Mouse (Mus musculus) ES-E14 (cell line): ENCODE measurements around the gene Snrpn. TPM values are rescaled to one million over a fixed set of nuclear protein-coding genes. Genes with fewer than 3 reads are reported as not detected.

ENCODE experiments used
- DNase-seq: peaks from one replicate; pipeline ENCODE4 v3.0.0-alpha.2; 2013; ENCODE audit warnings: low read depth, low spot score
- H3K27ac ChIP-seq: 2 replicates; pipeline ENCODE4 v1.5.1; 2012; ENCODE audit warnings: low read depth, mild to moderate bottlenecking, low read length, moderate library complexity, mixed read lengths; ENCODE audit not compliant: poor library complexity, insufficient read depth, severe bottlenecking
- H3K36me3 ChIP-seq: 2 replicates; pipeline ENCODE4 v1.6.1; 2012; ENCODE audit warnings: mild to moderate bottlenecking, low read length, moderate library complexity, mixed read lengths; ENCODE audit not compliant: control insufficient read depth, poor library complexity, insufficient read depth, severe bottlenecking
- H3K4me1 ChIP-seq, 2 experiments: fragments of 150-350 bp in 1 of 2; sonication (generic) in 1 of 2; 2 replicates each; pipeline ENCODE4 v1.6.1; 2012; ENCODE audit warnings: low read length in 2 of 2, mild to moderate bottlenecking in 1 of 2, mixed read lengths in 1 of 2; ENCODE audit not compliant: control insufficient read depth in 2 of 2, insufficient read depth in 2 of 2, poor library complexity in 1 of 2
- H3K4me3 ChIP-seq, 2 experiments: fragments of 150-350 bp in 1 of 2; sonication (generic) in 1 of 2; 2 replicates each; pipeline ENCODE4 v1.5.1; 2012; ENCODE audit warnings: low read length in 2 of 2, low read depth in 1 of 2, mild to moderate bottlenecking in 1 of 2, mixed read lengths in 1 of 2; ENCODE audit not compliant: insufficient read depth in 1 of 2, poor library complexity in 1 of 2, severe bottlenecking in 1 of 2
- H3K9ac ChIP-seq: 2 replicates; pipeline ENCODE4 v1.6.1; 2012; ENCODE audit warnings: low read depth, mild to moderate bottlenecking, low read length, mixed read lengths; ENCODE audit not compliant: poor library complexity, insufficient read depth, severe bottlenecking
- H3K9me3 ChIP-seq: fragments of 150-350 bp; sonication (generic); 2 replicates; pipeline ENCODE4 v1.6.1; 2012; ENCODE audit warnings: low read depth, mild to moderate bottlenecking, low read length; ENCODE audit not compliant: control insufficient read depth, insufficient read depth
- CHD2 ChIP-seq: IDR thresholded peaks from 2 replicates; pipeline ENCODE4 v1.6.1; 2014; ENCODE audit warnings: mild to moderate bottlenecking, low read depth, low read length, inconsistent platforms
- HCFC1 ChIP-seq: IDR thresholded peaks from 2 replicates; pipeline ENCODE4 v1.6.1; 2012; ENCODE audit warnings: low read length, inconsistent platforms, borderline replicate concordance; ENCODE audit not compliant: insufficient read depth
- MAFK ChIP-seq: IDR thresholded peaks from 2 replicates; pipeline ENCODE4 v1.6.1; 2014; ENCODE audit warnings: mild to moderate bottlenecking, low read depth, low read length, inconsistent platforms; ENCODE audit not compliant: insufficient read depth
- ZC3H11A ChIP-seq: IDR thresholded peaks from 2 replicates; pipeline ENCODE4 v1.6.1; 2012; ENCODE audit warnings: low read depth, mild to moderate bottlenecking, inconsistent platforms, low read length, borderline replicate concordance
- ZNF384 ChIP-seq: IDR thresholded peaks from 2 replicates; pipeline ENCODE4 v1.6.1; 2012; ENCODE audit warnings: low read depth, low read length, inconsistent platforms
- in situ Hi-C, 2 experiments: fragments of 600-800 bp; cut with MboI; formaldehyde crosslinking; loops; one replicate each; pipeline ENCODE4 v1.15.1; 2025; ENCODE audit warnings: low sequenced_read_pairs in 2 of 2, inconsistent platforms in 1 of 2; ENCODE audit not compliant: unreplicated experiment in 2 of 2
- total RNA-seq: library from RNA; depleted of rRNA; stranded (reverse); fragments of 300-350 nt; gene quantifications from 2 replicates; pipeline ENCODE4 v1.2.3, GENCODE M21; 2012

Snrpn gene
- total RNA-seq, 1 experiment, result 87.4 TPM

DNA sequence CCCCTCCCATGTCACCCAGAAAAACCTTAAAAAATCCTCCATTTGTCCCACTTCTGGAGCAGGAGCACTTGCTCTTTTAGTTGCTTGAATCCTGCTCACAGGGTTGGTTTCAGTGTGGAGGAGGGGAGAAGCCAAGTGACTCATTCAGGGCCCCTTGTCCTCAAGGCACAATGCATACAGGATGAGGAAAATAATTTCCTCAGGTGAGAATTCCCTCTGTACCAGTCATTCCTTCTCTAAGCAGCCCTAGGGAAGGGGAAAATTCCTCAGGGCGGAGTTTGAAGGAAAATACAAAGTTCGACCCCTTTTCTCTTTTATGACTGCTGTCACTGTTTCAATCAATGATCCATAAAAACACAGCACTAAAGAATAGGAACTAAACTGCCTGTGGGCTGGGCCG lies 126.8 kb downstream of the Snrpn start:
- no peak for DNase-seq
- 0 out of 4 replicates have a peak, but pooled peaks cover 0 to 1% of the 10 kb centered on the region in 2 experiments for H3K4me1 ChIP-seq
- H3K9ac ChIP-seq, result no peak overlapping the region
- H3K36me3 ChIP-seq, result no peaks in the 10 kb centered on the region
- H3K4me3 ChIP-seq, result no peak overlapping the region
- in situ Hi-C loops, result no loop called here
- TF ChIP-seq CHD2 (no peak), ZNF384 (no peak), MAFK (no peak), HCFC1 (no peak), ZC3H11A (no peak)
- no peak overlapping the region for H3K27ac ChIP-seq
- H3K9me3 ChIP-seq, result no peaks in the 10 kb centered on the region

DNA sequence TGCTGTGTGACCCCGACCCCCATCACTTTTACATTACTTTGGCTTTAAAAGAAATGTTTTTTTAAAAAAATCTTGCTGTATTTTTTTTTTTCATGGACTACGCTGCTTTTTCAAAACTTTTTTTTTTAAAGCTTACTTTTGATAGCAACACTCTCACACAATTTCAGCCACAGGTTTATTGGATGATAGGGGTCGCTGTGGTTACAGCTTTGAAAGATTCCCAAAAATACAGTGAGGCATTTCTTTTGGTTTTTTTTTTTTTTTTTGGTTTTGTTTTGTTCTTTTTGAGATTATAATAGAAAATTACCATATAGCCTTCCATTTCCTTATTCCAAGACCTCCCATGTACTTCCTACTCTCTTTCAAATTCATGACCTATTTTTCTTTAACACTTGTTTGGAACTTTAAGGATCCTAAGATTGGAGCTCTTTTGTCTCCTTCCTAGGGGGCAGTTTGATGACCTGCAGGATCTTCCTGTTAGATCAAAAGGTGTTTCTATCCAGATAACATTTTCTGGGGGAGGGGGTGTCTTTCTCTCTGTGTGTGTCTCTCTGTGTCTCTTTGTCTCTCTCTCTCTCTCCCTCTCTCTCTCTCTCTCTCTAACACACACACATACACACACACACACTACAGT lies 132.2 kb downstream of the Snrpn start:
- H3K27ac ChIP-seq, result no peak overlapping the region
- DNase-seq, result no peak
- H3K36me3 ChIP-seq, result no peaks in the 10 kb centered on the region
- no peak for TF ChIP-seq HCFC1
- peak; percentile 81 for TF ChIP-seq ZNF384
- no peak overlapping the region for H3K4me3 ChIP-seq
- in situ Hi-C loops, result no loop called here
- H3K9me3 ChIP-seq, result no peaks in the 10 kb centered on the region
- H3K9ac ChIP-seq, result no peak overlapping the region
- 0 out of 4 replicates have a peak, but pooled peaks cover 0 to 1% of the 10 kb centered on the region in 2 experiments for H3K4me1 ChIP-seq

DNA sequence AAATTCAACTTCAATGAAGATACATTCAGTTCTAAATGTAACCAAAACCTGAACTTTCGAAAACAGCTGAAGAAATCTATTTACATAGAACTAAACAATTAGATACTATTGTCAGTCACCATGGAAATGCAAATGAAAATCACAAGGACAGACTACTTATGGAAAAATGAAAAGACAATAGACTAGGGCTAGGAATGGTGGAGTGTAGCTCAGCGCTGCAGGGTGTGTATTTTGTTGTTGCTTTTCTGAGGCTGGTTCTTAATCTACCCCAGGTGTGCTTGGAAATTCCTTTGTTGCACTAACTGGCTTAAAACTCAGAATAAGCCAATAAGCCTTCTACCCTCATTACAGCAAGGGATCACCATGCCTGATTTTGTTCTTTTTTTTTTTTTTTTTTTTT lies 133.8 kb downstream of the Snrpn start:
- Histone ChIP-seq H3K4me1 (0 out of 4 replicates have a peak, but pooled peaks cover 0 to 1% of the 10 kb centered on the region in 2 experiments), H3K27ac (peak overlapping the region; percentile 31; the same call in 1 of the 2 replicates), H3K4me3 (no peak overlapping the region), H3K9me3 (no peaks in the 10 kb centered on the region), H3K9ac (no peak overlapping the region), H3K36me3 (no peaks in the 10 kb centered on the region)
- in situ Hi-C loops, result no loop called here
- no peak for DNase-seq
- TF ChIP-seq ZNF384 (peak; percentile 90), ZC3H11A (no peak)

DNA sequence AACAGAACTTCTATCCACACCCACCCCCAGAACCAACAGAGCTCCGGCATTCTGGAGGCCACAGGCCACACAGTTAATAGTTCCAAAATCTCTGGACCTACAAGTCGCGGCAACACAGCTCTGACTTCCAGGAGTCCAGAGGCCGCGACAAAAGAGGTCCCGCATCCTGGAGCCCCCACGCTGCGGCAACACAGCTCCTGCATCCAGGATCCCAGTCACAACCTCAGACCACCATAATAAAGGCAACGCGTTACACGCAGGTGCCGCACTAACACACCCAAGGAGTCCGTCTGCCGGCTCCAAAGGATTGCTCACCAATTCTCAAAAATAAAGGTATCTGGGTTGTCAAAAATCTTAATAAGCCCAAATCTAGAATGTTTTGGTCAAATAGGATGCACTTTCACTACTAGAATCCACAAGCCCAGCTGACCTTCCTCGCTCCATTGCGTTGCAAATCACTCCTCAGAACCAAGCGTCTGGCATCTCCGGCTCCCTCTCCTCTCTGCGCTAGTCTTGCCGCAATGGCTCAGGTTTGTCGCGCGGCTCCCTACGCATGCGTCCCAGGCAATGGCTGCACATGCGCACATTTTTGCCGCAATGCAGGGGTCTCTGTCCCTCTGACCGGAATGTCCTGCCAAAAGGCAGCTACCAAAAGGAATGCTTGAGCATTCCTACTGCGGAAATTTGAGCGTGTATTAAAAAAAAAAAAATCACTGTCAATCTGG lies 135.3 kb downstream of the Snrpn start, which contains the start of the genes Snurf and Gm38393:
Gene Snurf, minus strand, starts transcription at position 444 of the 725 bp plus-strand sequence.
Gene Gm38393, minus strand, starts transcription at position 459 of the 725 bp plus-strand sequence.
- Histone ChIP-seq H3K27ac (peak within 1 kb of the TSS; percentile 91), H3K9me3 (no peaks in the 10 kb centered on the region), H3K4me1 (no peaks in the 10 kb centered on the region), H3K36me3 (no peaks in the 10 kb centered on the region), H3K4me3 (peak within 1 kb of the TSS; percentile 83 to 87), H3K9ac (peak within 1 kb of the TSS; percentile 70)
- peak; percentile 37 for DNase-seq
- in situ Hi-C loops, result no loop called here
- no peak for TF ChIP-seq MAFK
- no peak for TF ChIP-seq ZNF384
- TF ChIP-seq HCFC1, result no peak
- TF ChIP-seq CHD2, result no peak
- TF ChIP-seq ZC3H11A, result no peak
